In genomic region chr5:124432398-124433012, GRCm38 (mm10) we compare ENCODE assay signal across 8 mouse cellular contexts. TPM values are rescaled to one million over a fixed set of nuclear protein-coding genes. Genes with fewer than 3 reads are reported as not detected.
A peak's percentile ranks its signal among the peaks of the same experiment; 100 is the strongest.
DNase-seq lines count a peak whose midpoint lies in the region.

No protein-coding gene starts in this region.

- peak; percentile 65 for DNase-seq in adrenal gland, adult 2 months
- DNase-seq in adrenal gland, postnatal 4 days (ENCODE audit: low spot score in 2 of 2): no peak
- DNase-seq in cerebellum, adult 18-20 months: peak; percentile 70 to 79
- DNase-seq in frontal cortex, adult 2 months (ENCODE audit: extremely low spot score in 1 of 2, low spot score in 1 of 2): peak; percentile 81 to 90
- DNase-seq in hindlimb bud, embryonic 11.5 days (ENCODE audit: extremely low spot score, low read depth, low spot score): peak; percentile 20
- DNase-seq in left cerebral cortex, adult 11 months (ENCODE audit: low spot score): peak; percentile 78
- peak; percentile 75 for DNase-seq in lung, postnatal 14 days
- DNase-seq in right cerebral cortex, postnatal 14 days: peak; percentile 77

RNA-seq across cellular contexts. Expression of gene Sbno1, which starts 6.7 kb away (rescaled TPM):
- 100 to 1,000 TPM in 1 of 2 experiments, 10 to 100 TPM in 1; 74.1 to 119 TPM for total RNA-seq in adrenal gland, adult 2 months (2021)
- polyA plus RNA-seq in adrenal gland, adult 2 months (2012; rRNA removed): 6.0 and 6.9 TPM in 2 replicates
- 100 to 1,000 TPM in 1 of 2 experiments, 10 to 100 TPM in 1; 90.4 to 102 TPM for total RNA-seq in adrenal gland, postnatal 4 days (2021)
- 57.7 and 59.5 TPM in 2 replicates for polyA plus RNA-seq in frontal cortex, adult 2 months (2012; rRNA removed)

RNA-seq across cellular contexts. Expression of gene Kmt5a, which starts 7.2 kb away (rescaled TPM):
- 100 to 1,000 TPM; 127 to 288 TPM for total RNA-seq in adrenal gland, adult 2 months (2021)
- polyA plus RNA-seq in adrenal gland, adult 2 months (2012; rRNA removed): 48.9 and 65.7 TPM in 2 replicates
- total RNA-seq in adrenal gland, postnatal 4 days (2021): 100 to 1,000 TPM in 1 of 2 experiments, 10 to 100 TPM in 1; 97.9 to 105 TPM
- 41.8 and 54.3 TPM in 2 replicates for polyA plus RNA-seq in frontal cortex, adult 2 months (2012; rRNA removed)

RNA-seq across cellular contexts. Expression of gene Rilpl2, which starts 45.7 kb away (rescaled TPM):
- total RNA-seq in adrenal gland, adult 2 months (2021): 10 to 100 TPM; 16.6 to 31.2 TPM
- 38.5 and 44.1 TPM in 2 replicates for polyA plus RNA-seq in adrenal gland, adult 2 months (2012; rRNA removed)
- total RNA-seq in adrenal gland, postnatal 4 days (2021): 10 to 100 TPM; 27.3 to 31.4 TPM
- 24.5 and 25.9 TPM in 2 replicates for polyA plus RNA-seq in frontal cortex, adult 2 months (2012; rRNA removed)

RNA-seq across cellular contexts. Expression of gene Snrnp35, which starts 50.4 kb away (rescaled TPM):
- 10 to 100 TPM; 19.0 to 25.7 TPM for total RNA-seq in adrenal gland, adult 2 months (2021)
- 1.4 and 1.8 TPM in 2 replicates for polyA plus RNA-seq in adrenal gland, adult 2 months (2012; rRNA removed)
- 10 to 100 TPM; 17.6 to 22.7 TPM for total RNA-seq in adrenal gland, postnatal 4 days (2021)
- polyA plus RNA-seq in frontal cortex, adult 2 months (2012; rRNA removed): 9.6 and 11.8 TPM in 2 replicates

Comparison
In these comparisons a context has a peak if more than half of its experiments do, and no peak if none do; other contexts are left out.
1. DNase-seq: peak in adrenal gland, adult 2 months (single experiment), cerebellum, adult 18-20 months (2 of 2), frontal cortex, adult 2 months (2 of 2), hindlimb bud, embryonic 11.5 days (single experiment), left cerebral cortex, adult 11 months (single experiment), lung, postnatal 14 days (single experiment) and right cerebral cortex, postnatal 14 days (single experiment); none in adrenal gland, postnatal 4 days (0 of 2).